Mouse (Mus musculus) gastrocnemius, postnatal 14 days (tissue): Measurements from ENCODE around the gene Tex261. TPM values are rescaled to one million over a fixed set of nuclear protein-coding genes. Genes with fewer than 3 reads are reported as not detected.

Experiments used
- DNase-seq: peaks from one replicate; pipeline ENCODE4 v3.0.0; 2021; ENCODE audit warnings: mixed read lengths
- intact Hi-C: fragments of 180-260 bp; cut with DNase I; formaldehyde crosslinking; loops from one replicate; pipeline ENCODE4 v1.15.1; 2025; ENCODE audit warnings: low total_unique reads
- total RNA-seq, 2 experiments: library from RNA; stranded (reverse); gene quantifications; 2 replicates each; pipeline ENCODE4 v1.2.3; 2021

Tex261 gene
- total RNA-seq, 2 experiments from 2014 or later = 35.5 to 35.8 TPM

GRCm38 (mm10) chr6:83766982-83767381, 8.6 kb downstream of the Tex261 start:
- no peak for DNase-seq
- intact Hi-C loops = no loop called here

GRCm38 (mm10) chr6:83762880-83763431, 12.7 kb downstream of the Tex261 start:
- peak; percentile 22 for DNase-seq
- intact Hi-C loops = no loop called here

GRCm38 (mm10) chr6:83762344-83762743, 13.3 kb downstream of the Tex261 start, which contains the start of gene Ankrd53:
Ankrd53 (plus strand) TSS chr6:83762644.
- DNase-seq = no peak
- intact Hi-C loops = no loop called here

- no peak for DNase-seq
- intact Hi-C loops = no loop called here
Observed at GRCm38 (mm10) chr6:83756051-83756450, 19.6 kb downstream of the Tex261 start.

- intact Hi-C loops = no loop called here
- peak; percentile 36 for DNase-seq
Observed at GRCm38 (mm10) chr6:83750171-83750684, 25.4 kb downstream of the Tex261 start.

GRCm38 (mm10) chr6:83749286-83749685, 26.3 kb downstream of the Tex261 start:
- intact Hi-C loops = no loop called here
- DNase-seq = no peak

GRCm38 (mm10) chr6:83745466-83745865, 30.1 kb downstream of the Tex261 start:
- no peak for DNase-seq
- intact Hi-C loops = no loop called here

GRCm38 (mm10) chr6:83744557-83744956, 31.1 kb downstream of the Tex261 start:
- no peak for DNase-seq
- intact Hi-C loops = no loop called here

- intact Hi-C loops = no loop called here
- no peak for DNase-seq
Observed at GRCm38 (mm10) chr6:83744126-83744525, 31.5 kb downstream of the Tex261 start.

- intact Hi-C loops = no loop called here
- no peak for DNase-seq
Observed at GRCm38 (mm10) chr6:83743212-83743611, 32.4 kb downstream of the Tex261 start.

- no peak for DNase-seq
- intact Hi-C loops = no loop called here
Observed at GRCm38 (mm10) chr6:83742761-83743160, 32.9 kb downstream of the Tex261 start, which contains the start of gene Atp6v1b1. Atp6v1b1 (plus strand) TSS chr6:83742990.

- no peak for DNase-seq
- intact Hi-C loops = no loop called here
Observed at GRCm38 (mm10) chr6:83738596-83738995, 37.0 kb downstream of the Tex261 start.

GRCm38 (mm10) chr6:83737311-83737710, 38.3 kb downstream of the Tex261 start:
- no peak for DNase-seq
- intact Hi-C loops = no loop called here

- intact Hi-C loops = loop anchor here (2.0 kb wide), 1 partner anchor 40 kb away; no protein-coding TSS in a partner anchor
- peak; percentile 73 for DNase-seq
Observed at GRCm38 (mm10) chr6:83731128-83731527, 44.5 kb downstream of the Tex261 start.

- no peak for DNase-seq
- intact Hi-C loops = no loop called here
Observed at GRCm38 (mm10) chr6:83729350-83729970, 46.2 kb downstream of the Tex261 start.

- no peak for DNase-seq
- intact Hi-C loops = no loop called here
Observed at GRCm38 (mm10) chr6:83728488-83728887, 47.1 kb downstream of the Tex261 start.

GRCm38 (mm10) chr6:83727178-83727577, 48.4 kb downstream of the Tex261 start:
- no peak for DNase-seq
- intact Hi-C loops = no loop called here

- intact Hi-C loops = no loop called here
- no peak for DNase-seq
Observed at GRCm38 (mm10) chr6:83722526-83722925, 53.1 kb downstream of the Tex261 start.
